ENCODE assay signal across 34 mouse cellular contexts in the genomic region with DNA sequence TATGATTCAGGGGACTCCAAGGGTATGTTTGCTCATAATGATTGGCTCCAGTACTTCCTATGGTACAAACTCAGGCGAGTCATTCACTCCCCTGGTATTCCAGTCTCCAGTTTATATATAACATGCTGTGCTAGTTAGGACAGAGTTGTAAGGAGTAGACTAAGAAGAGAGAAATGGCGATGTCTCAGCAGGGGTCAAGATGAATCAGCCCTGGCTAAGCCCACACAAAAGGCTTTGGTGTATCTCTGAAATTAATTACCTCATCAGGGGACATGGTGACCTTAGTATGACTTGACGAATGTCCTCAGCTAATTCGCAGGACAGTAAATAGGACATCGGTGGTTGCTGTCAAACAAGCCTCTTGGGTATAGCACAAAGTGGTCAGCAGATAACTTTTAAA. TPM values are rescaled to one million over a fixed set of nuclear protein-coding genes. Genes with fewer than 3 reads are reported as not detected.
"Had no signal": no experiment of that assay in that cellular context is flagged by ENCODE, and none has a peak within 500 bp of the region (broad histone marks: within the 10 kb centered on the region; RNA-seq: fewer than 3 reads in every experiment).

No protein-coding gene starts in this region.

- H3K9me3 ChIP-seq: heart, embryonic 12.5 days; heart, embryonic 13.5 days; heart, embryonic 15.5 days; hindbrain, embryonic 10.5 days; hindbrain, embryonic 12.5 days; hindbrain, embryonic 13.5 days; hindbrain, embryonic 15.5 days; intestine, embryonic 15.5 days; kidney, embryonic 15.5 days had no signal

- H3K27ac ChIP-seq: heart, embryonic 13.5 days; heart, embryonic 15.5 days; hindbrain, embryonic 10.5 days; hindbrain, embryonic 12.5 days; hindbrain, embryonic 13.5 days; hindbrain, embryonic 14.5 days; hindbrain, embryonic 15.5 days; intestine, embryonic 15.5 days; kidney, embryonic 15.5 days; kidney, postnatal 0 days; layer of hippocampus, adult 2 months; left cerebral cortex, adult 2 months had no signal

- H3K4me3 ChIP-seq: heart, embryonic 12.5 days; heart, embryonic 13.5 days; heart, embryonic 15.5 days; hindbrain, embryonic 10.5 days; hindbrain, embryonic 12.5 days; hindbrain, embryonic 13.5 days; hindbrain, embryonic 15.5 days; intestine, embryonic 15.5 days; kidney, embryonic 15.5 days; layer of hippocampus, adult 2 months; left cerebral cortex, adult 2 months had no signal

- H3K27me3 ChIP-seq: heart, embryonic 12.5 days; heart, embryonic 13.5 days; heart, embryonic 15.5 days; hindbrain, embryonic 15.5 days; intestine, embryonic 15.5 days; kidney, embryonic 15.5 days had no signal

- H3K36me3 ChIP-seq: hindbrain, embryonic 10.5 days; hindbrain, embryonic 12.5 days; hindbrain, embryonic 13.5 days; hindbrain, embryonic 15.5 days; intestine, embryonic 15.5 days; kidney, embryonic 15.5 days had no signal

- H3K9ac ChIP-seq: heart, embryonic 12.5 days; heart, embryonic 13.5 days; heart, embryonic 15.5 days; hindbrain, embryonic 12.5 days; hindbrain, embryonic 13.5 days; hindbrain, embryonic 14.5 days; hindbrain, embryonic 15.5 days; intestine, embryonic 15.5 days; kidney, embryonic 15.5 days had no signal

- ATAC-seq: hindbrain, embryonic 16.5 days; inflammation-experienced regulatory T-cells, adult 6 months; intestine, embryonic 15.5 days; intestine, embryonic 16.5 days; intestine, postnatal 0 days had no signal

- H3K4me2 ChIP-seq: heart, embryonic 12.5 days; heart, embryonic 13.5 days; heart, embryonic 15.5 days; hindbrain, embryonic 12.5 days; hindbrain, embryonic 13.5 days; hindbrain, embryonic 14.5 days; hindbrain, embryonic 15.5 days; intestine, embryonic 15.5 days; kidney, embryonic 15.5 days had no signal

- H3K4me1 ChIP-seq: hindbrain, embryonic 12.5 days; hindbrain, embryonic 13.5 days had no signal

- DNase-seq: heart, postnatal 10 days; heart, postnatal 14 days; heart, postnatal 36 days; heart, postnatal 4 days; kidney, adult 11 months; kidney, adult 18-20 months; kidney, adult 2 months; kidney, adult 8-10 months; kidney, adult 9 months; kidney, postnatal 10 days; kidney, postnatal 14 days; kidney, postnatal 25 days; kidney, postnatal 36 days; kidney, postnatal 4 days; layer of hippocampus, adult 9-11 months; layer of hippocampus, postnatal 36 days had no signal

RNA-seq across cellular contexts. Expression of gene Hspb2, which starts 4.6 kb away (rescaled TPM):
- total RNA-seq: hematopoietic stem cell, adult 5-6 weeks had no signal
- polyA plus RNA-seq: inflammation-experienced regulatory T-cells, adult 6 months had no signal

RNA-seq across cellular contexts. Expression of gene 2310030G06Rik, which starts 10.4 kb away (rescaled TPM):
- total RNA-seq: hematopoietic stem cell, adult 5-6 weeks had no signal
- polyA plus RNA-seq: inflammation-experienced regulatory T-cells, adult 6 months had no signal
